Mouse (Mus musculus) A20 (cell line): Measurements from ENCODE around the gene Dock2.

Source experiments
- DNase-seq: peaks from one replicate; pipeline ENCODE4 v3.0.0-alpha.2; 2011; ENCODE audit warnings: low read depth, low spot score

Gene Dock2

GRCm38 (mm10) chr11:34769946-34770345, 13.7 kb downstream of the Dock2 start:
- no peak for DNase-seq

DNA sequence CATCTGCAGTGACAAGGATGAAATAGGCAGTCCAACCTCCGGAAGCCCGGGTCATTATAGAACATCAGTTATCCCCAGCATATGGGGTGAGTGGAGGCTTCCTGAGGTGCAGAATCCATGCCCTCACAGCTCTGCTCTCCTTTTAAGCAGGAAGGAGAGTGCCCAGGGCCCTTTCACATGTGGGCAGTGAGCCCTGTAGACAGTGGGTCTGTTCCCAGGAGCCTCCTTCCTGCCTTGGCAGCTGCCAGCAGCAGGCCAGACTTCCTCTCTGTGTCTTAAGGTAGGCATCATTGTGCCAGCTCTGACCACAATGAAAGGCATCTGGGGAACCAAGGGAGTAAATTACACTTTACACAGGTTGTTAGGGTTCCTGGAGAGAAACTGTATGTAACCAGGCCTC, 14.3 kb downstream of the Dock2 start:
- no peak for DNase-seq

DNA sequence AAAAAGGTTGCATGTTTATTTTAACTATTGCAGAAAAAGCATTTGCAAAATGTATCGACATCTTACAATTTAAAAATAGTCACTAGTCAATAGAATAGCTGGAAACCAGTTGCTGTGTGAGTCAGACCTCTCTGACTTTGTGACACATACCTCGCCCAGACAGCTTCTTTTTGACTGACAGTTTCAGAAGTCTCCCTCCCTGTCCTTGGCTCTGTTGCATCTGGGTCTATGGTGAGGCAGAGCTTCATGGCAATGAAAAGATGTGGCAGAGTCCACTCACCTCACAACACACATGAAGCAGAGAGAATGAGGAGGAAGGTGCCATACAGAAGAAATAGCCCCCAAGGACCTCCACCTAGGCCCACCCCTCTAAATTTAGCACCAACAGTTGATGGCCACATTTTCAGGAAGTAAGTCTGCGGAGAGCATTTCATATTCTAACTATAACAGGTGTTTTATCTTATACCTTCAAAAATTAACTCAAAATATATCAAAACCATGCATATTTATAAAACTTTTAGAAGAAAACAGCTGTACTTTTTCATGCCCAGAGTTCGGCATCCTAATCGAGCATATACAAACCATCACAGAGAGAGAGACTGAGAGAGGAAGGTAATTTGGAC, 19.8 kb downstream of the Dock2 start:
- peak; percentile 87 for DNase-seq

GRCm38 (mm10) chr11:34762570-34763127, 21.0 kb downstream of the Dock2 start:
- DNase-seq = peak; percentile 72

- peak; percentile 66 for DNase-seq
Observed at GRCm38 (mm10) chr11:34762125-34762524, 21.6 kb downstream of the Dock2 start.

DNA sequence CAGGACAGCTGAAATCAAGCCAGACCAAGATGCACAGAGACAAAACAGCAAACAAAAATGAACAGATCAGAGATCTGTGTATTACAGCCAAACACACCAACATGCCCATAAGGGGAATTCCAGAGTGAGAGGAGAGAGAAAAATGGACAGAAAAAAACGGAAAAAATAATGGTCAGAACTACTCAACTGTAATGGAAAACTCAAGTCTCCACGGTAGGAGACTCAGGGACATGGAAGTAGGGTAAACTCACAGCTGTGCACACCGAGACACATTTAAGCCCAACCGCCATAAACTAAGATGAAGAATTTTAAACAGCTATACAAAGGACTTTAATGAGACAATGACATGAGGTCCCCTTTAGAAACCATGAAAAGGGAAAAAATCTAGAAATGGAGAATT, 24.1 kb downstream of the Dock2 start:
- DNase-seq = no peak

GRCm38 (mm10) chr11:34741081-34741480, 42.6 kb downstream of the Dock2 start:
- DNase-seq = no peak

DNA sequence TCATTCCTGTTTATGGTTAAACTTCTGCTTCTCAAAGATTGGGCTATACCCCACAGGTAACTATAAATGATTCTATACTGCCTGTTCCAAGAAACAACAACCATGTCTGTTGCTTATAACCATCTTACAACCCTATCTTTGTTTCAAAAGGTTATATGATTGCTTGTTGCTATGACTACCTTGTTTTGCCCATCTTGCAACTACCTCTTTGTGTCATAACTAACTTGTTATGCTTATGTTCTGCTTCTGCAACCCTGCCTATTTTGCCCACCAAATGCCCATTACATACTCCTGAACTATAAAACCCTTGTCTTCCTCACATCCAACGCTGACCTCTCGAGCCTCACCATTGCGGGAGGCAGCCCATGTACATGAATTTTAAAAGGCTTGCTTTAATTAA, 43.9 kb downstream of the Dock2 start:
- DNase-seq = no peak

GRCm38 (mm10) chr11:34738945-34739344, 44.7 kb downstream of the Dock2 start:
- no peak for DNase-seq

- DNase-seq = no peak
Observed at GRCm38 (mm10) chr11:34737193-34737592, 46.5 kb downstream of the Dock2 start.

GRCm38 (mm10) chr11:34734033-34734432, 49.7 kb downstream of the Dock2 start:
- no peak for DNase-seq

DNA sequence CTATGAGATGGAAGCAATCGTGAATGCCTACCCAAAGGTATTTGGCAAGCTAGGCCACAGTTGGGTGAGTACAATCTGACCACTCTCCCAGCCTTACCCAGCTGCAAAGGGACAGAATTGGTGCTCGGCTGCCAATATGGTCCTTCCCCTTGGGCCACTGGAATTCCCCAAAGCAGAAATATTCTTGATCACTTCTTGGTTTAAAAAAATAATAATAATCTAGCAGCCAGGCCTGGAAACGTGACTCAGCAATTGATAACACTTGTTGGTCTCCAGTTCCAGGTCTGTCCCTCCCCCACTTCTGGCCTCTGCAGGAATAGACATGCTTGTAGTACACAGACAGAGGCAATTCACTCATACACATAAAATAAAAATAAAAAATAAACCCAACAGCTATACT, 56.2 kb downstream of the Dock2 start:
- DNase-seq = peak; percentile 88

GRCm38 (mm10) chr11:34726699-34727347, 56.9 kb downstream of the Dock2 start:
- DNase-seq = peak; percentile 88

DNA sequence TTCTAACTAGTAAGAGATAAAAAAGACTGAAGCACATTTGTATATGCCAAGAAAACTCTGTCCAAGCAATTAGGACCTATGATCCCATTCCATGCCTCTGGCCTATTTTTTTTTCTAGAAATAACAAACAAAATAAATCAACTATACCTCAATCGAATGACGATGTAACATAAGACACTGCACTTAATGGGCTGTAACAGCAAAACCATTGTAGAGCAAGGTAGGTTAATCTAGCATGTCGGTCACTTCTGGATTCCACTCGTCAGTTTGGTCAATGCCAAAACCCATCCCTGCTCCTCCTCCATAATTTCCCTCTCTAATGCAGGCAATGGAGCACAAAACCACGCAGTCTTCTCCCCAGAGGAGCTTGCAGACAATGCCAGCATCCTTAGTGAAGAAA, 70.3 kb downstream of the Dock2 start:
- DNase-seq = no peak

DNA sequence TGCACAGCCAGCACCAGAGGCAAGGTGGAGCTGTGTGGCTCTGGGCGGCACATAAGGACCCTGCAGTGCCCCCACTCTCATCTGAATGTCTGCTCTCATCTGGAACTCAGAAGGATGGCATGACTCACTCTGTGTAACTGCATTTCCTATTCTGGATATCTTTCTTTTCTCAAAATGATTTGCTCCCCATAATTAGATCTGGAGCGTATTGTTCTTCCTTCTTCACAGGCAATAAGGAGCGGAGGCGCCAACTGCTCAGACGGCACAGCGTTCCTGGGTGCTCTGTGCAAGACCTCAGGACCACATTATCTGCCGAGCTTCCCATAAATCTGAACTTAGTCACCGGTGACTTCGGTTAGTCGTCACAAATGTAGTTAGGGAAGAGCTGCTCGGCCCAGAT, 75.4 kb downstream of the Dock2 start:
- DNase-seq = no peak

- DNase-seq = no peak
Observed at GRCm38 (mm10) chr11:34707360-34707759, 76.3 kb downstream of the Dock2 start.

- DNase-seq = no peak
Observed at GRCm38 (mm10) chr11:34705108-34705446, 78.6 kb downstream of the Dock2 start.

GRCm38 (mm10) chr11:34704384-34705107, 79.1 kb downstream of the Dock2 start:
- DNase-seq = no peak

DNA sequence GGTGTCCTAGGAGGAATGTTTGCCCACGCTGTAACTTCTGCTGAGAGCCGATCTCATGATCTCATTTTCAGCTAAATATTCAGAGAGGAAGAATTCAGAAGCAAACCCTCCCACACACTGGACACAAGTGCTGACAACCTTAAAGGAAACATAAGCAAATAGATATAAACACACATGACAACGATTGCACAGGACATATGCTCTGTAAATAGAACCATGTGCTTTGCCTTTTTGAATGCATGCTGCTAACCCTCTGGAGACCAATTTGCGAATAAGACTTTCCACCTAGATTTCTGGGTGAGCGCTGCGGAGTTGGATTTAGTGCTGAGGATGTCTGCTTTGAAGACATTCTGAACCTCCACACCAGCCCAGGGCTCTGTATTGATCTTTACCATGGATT, 79.8 kb downstream of the Dock2 start:
- DNase-seq = no peak

GRCm38 (mm10) chr11:34681790-34682189, 101.9 kb downstream of the Dock2 start:
- peak; percentile 80 for DNase-seq

DNA sequence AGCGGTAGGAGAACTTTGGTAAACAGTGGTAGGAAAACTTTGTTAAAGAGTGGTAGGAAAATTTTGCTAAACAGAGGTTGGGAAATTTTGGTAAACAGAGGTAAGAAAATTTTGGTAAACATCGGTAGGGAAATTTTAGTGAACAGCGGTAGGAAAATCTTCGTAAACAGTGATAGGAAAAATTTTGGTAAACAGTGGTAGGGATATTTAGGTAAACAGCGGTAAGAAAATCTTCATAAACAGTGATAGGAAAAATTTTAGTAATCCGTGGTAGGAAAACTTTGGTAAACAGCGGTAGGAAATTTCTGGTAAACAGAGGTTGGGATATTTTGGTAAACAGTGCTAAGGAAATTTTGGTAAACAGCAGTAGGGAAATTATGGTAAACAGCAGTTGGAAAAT, 239.1 kb downstream of the Dock2 start:
- peak; percentile 48 for DNase-seq

DNA sequence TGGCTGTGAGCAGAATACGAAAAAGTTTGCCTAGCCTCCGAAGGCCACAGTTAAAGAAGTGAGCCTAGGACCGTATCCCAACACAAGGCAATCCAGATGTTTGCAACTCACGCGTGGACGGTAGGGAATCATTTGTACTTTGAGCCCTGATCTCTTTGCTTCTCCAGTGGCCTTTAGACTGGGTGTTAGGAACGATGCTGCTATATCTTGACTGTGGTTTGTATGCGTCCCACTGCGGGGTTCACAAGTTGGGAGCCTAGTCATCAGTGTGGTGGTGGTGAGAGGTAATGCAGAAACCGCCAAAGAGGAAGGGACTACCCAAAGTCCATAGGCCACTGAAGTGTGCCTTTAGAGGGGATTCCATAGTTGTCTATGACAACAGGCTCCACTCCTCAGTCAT, 251.6 kb downstream of the Dock2 start:
- DNase-seq = no peak

DNA sequence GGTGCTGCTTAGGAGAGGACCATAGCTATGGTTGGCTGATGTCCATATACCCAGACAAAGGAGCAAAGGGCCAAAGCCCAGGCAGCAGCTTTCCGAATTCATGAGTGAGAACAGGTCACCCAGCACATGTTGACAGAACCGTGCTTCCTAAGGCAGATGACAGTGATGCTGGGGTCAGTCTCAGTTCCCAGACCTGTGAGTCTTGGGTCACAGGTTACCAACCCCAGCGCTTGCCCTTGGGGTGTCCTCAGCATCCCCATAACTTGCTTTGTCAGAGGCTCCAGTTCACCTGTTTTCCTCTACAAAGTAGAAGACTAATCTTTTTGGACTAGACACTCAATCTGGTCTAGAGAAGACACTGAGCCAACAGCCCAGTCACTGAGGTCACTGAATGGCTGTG, 252.7 kb downstream of the Dock2 start:
- no peak for DNase-seq
